Mouse (Mus musculus) CH12.LX (cell line): ENCODE measurements around the gene Tac2. TPM values are rescaled to one million over a fixed set of nuclear protein-coding genes. Genes with fewer than 3 reads are reported as not detected.
"Not testable (repeated sequence)": the region's sequence is repeated elsewhere in the genome, so short reads cannot be mapped to it uniquely, and the experiment has no call there.

Source experiments
- DNase-seq: peaks from one replicate; pipeline ENCODE4 v3.0.0-alpha.2; 2013; ENCODE audit errors: extremely low read depth
- H3K27ac ChIP-seq: 2 replicates; pipeline ENCODE4 v1.5.1; 2012; ENCODE audit warnings: low read depth, mild to moderate bottlenecking, control low read depth, moderate library complexity; ENCODE audit not compliant: insufficient read depth
- H3K27me3 ChIP-seq: replicated peaks from 2 replicates; pipeline ENCODE3; 2012; ENCODE audit warnings: inconsistent platforms
- H3K36me3 ChIP-seq, 2 experiments: replicated peaks in 1 of 2; 2 replicates each; pipeline versions ENCODE3 to v1.6.1; 2012; ENCODE audit warnings: inconsistent platforms in 1 of 2, low read length in 1 of 2, mild to moderate bottlenecking in 1 of 2, mixed read lengths in 1 of 2, moderate library complexity in 1 of 2; ENCODE audit not compliant: control insufficient read depth in 1 of 2, insufficient read depth in 1 of 2
- H3K4me1 ChIP-seq, 2 experiments: 2 replicates each; pipeline ENCODE4 v1.6.1; 2012; ENCODE audit warnings: inconsistent platforms in 1 of 2, moderate library complexity in 1 of 2; ENCODE audit not compliant: insufficient read depth in 2 of 2, control insufficient read depth in 1 of 2
- H3K4me2 ChIP-seq: 2 replicates; pipeline ENCODE4 v1.6.1; 2012; ENCODE audit warnings: low read depth, mild to moderate bottlenecking, control low read depth; ENCODE audit not compliant: poor library complexity, insufficient read depth, severe bottlenecking
- H3K4me3 ChIP-seq, 3 experiments: fragments of 150-350 bp in 1 of 3; sonication (generic) in 1 of 3; replicated peaks in 1 of 3; 2 replicates each; pipeline versions ENCODE3 to v1.5.1; 2011 to 2012; ENCODE audit warnings: low read depth in 2 of 3, low read length in 2 of 3, mild to moderate bottlenecking in 2 of 3, moderate library complexity in 2 of 3, control low read depth in 1 of 3, improper control_type of control experiment in 1 of 3, inconsistent platforms in 1 of 3, mixed read lengths in 1 of 3; ENCODE audit not compliant: poor library complexity in 1 of 3
- H3K79me2 ChIP-seq: replicated peaks from 2 replicates; pipeline ENCODE4 v1.6.1; 2012; ENCODE audit warnings: mild to moderate bottlenecking, moderate library complexity; ENCODE audit not compliant: control insufficient read depth, poor library complexity, insufficient read depth, severe bottlenecking; ENCODE audit errors: extremely low read depth
- H3K9ac ChIP-seq: 2 replicates; pipeline ENCODE4 v1.6.1; 2012; ENCODE audit warnings: low read depth, mild to moderate bottlenecking, control low read depth, moderate library complexity; ENCODE audit not compliant: insufficient read depth
- H3K9me3 ChIP-seq: replicated peaks from 2 replicates; pipeline ENCODE3; 2012; ENCODE audit warnings: low read length, inconsistent platforms, mixed read lengths
- CTCF ChIP-seq, 2 experiments: IDR thresholded peaks in 1 of 2; conservative IDR thresholded peaks in 1 of 2; 2 replicates each; pipeline ENCODE4 v1.5.1; 2011 to 2012; ENCODE audit warnings: low read depth in 2 of 2, low read length in 2 of 2, improper control_type of control experiment in 1 of 2, inconsistent platforms in 1 of 2, mild to moderate bottlenecking in 1 of 2, moderate library complexity in 1 of 2
- ETS1 ChIP-seq: conservative IDR thresholded peaks from 2 replicates; pipeline ENCODE4 v1.6.1; 2012; ENCODE audit warnings: low read depth, mild to moderate bottlenecking, inconsistent platforms, low read length, improper control_type of control experiment, moderate library complexity
- IRF4 ChIP-seq: IDR thresholded peaks from 2 replicates; pipeline ENCODE4 v1.6.1; 2014; ENCODE audit warnings: low read depth, mild to moderate bottlenecking, inconsistent platforms, low read length, improper control_type of control experiment
- JUN ChIP-seq: IDR thresholded peaks from 2 replicates; pipeline ENCODE4 v1.6.1; 2011; ENCODE audit warnings: low read depth, mild to moderate bottlenecking, low read length, improper control_type of control experiment, moderate library complexity; ENCODE audit not compliant: insufficient read depth
- JUND ChIP-seq: conservative IDR thresholded peaks from 2 replicates; pipeline ENCODE4 v1.6.1; 2011; ENCODE audit warnings: low read depth, low read length, improper control_type of control experiment
- MEF2A ChIP-seq: IDR thresholded peaks from 2 replicates; pipeline ENCODE4 v1.6.1; 2014; ENCODE audit warnings: low read depth, mild to moderate bottlenecking, inconsistent platforms, low read length, improper control_type of control experiment, borderline replicate concordance
- PAX5 ChIP-seq: IDR thresholded peaks from 2 replicates; pipeline ENCODE4 v1.6.1; 2012; ENCODE audit warnings: low read length, inconsistent platforms, mixed read lengths
- POLR2A ChIP-seq: IDR thresholded peaks from 2 replicates; pipeline ENCODE4 v1.6.1; 2011; ENCODE audit warnings: low read depth, mild to moderate bottlenecking, improper control_type of control experiment, low read length
- RAD21 ChIP-seq: IDR thresholded peaks from 2 replicates; pipeline ENCODE4 v1.6.1; 2011; ENCODE audit warnings: low read depth, mild to moderate bottlenecking, low read length, improper control_type of control experiment, moderate library complexity
- SMC3 ChIP-seq: IDR thresholded peaks from 2 replicates; pipeline ENCODE4 v1.6.1; 2011; ENCODE audit warnings: low read depth, low read length, improper control_type of control experiment
- ZC3H11A ChIP-seq: IDR thresholded peaks from 2 replicates; pipeline ENCODE4 v1.6.1; 2012; ENCODE audit warnings: low read depth, mild to moderate bottlenecking, inconsistent platforms, low read length, improper control_type of control experiment
- ZKSCAN1 ChIP-seq: IDR thresholded peaks from 2 replicates; pipeline ENCODE4 v1.6.1; 2012; ENCODE audit warnings: low read depth, inconsistent platforms, low read length, improper control_type of control experiment, borderline replicate concordance
- ZMIZ1 ChIP-seq: IDR thresholded peaks from 2 replicates; pipeline ENCODE4 v1.6.1; 2012; ENCODE audit warnings: low read depth, mild to moderate bottlenecking, inconsistent platforms, low read length, improper control_type of control experiment
- ZNF384 ChIP-seq: IDR thresholded peaks from 2 replicates; pipeline ENCODE4 v1.6.1; 2012; ENCODE audit warnings: low read depth, low read length, improper control_type of control experiment, inconsistent platforms
- dilution Hi-C: fragments of 300-500 bp; cut with MboI; formaldehyde crosslinking; loops from 2 replicates; pipeline ENCODE4 v1.14.3; 2020; ENCODE audit warnings: low sequenced_read_pairs; ENCODE audit not compliant: extremely low pct_unique_long_range_greater_than_20kb, extremely low pct_ligation_motif_present
- in situ Hi-C: fragments of 300-500 bp; cut with MboI; formaldehyde crosslinking; loops from 3 replicates; pipeline ENCODE4 v1.14.3; 2019; ENCODE audit warnings: low sequenced_read_pairs, low pct_ligation_motif_present, low pct_unique_long_range_greater_than_20kb, mixed read lengths
- polyA plus RNA-seq: library from polyadenylated mRNA; unstranded; fragments of >175 nt; gene quantifications from 2 replicates; pipeline ENCODE4 v1.2.1, GENCODE M21; 2012; ENCODE audit warnings: low read depth; ENCODE audit not compliant: insufficient read length
- total RNA-seq, 2 experiments: library from RNA; depleted of rRNA; stranded (reverse); fragments of 300-350 nt in 1 of 2; fragments of >200 nt in 1 of 2; gene quantifications; 2 replicates each; pipeline ENCODE4 v1.2.3; 2012 to 2014

The Tac2 gene
- total and polyA plus RNA-seq, 3 experiments: not detected

DNA sequence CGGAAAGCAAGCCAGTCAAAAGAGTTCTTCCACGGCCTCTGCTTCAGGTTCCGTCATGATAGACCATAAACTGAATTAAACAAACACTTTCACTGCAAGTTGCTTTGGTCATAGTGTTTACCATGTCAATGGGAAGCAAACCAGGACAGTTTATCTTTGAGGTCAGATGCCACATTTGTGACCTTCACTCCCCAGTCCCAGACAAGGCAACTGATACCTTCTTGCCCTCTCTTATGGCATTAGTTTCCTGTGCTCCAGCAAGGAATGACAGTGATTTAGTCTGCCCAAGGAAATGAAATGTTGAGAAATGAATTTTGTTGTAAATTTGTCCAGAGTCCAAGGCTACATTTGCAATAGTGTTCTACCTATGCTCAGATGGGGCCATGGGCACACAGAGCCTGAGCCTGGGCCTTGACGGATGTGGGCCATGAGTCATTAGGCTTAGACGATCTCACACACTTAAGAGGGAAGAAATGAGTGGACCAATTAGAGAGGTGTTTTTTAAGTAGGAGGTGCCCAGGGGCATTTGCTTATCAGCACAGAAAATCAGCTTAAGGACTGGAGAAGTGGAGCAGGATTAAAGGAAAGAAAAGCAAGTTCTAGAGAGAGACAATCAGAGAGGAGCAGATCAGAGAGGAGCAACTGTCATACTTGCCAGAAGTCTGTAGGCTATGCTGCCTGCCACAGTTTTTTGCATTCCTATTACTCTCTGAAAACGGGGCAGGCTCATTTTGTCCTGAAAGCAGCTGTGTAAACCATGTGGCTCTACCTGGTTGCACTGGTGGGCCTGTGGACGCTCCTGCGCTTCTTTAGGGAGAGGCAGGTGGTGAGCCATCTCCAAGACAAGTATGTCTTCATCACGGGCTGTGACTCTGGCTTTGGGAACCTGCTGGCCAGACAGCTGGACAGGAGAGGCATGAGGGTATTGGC lies 35.2 kb downstream of the Tac2 start, which contains the start of the genes Rdh1 and Rdh16f1:
TSS of gene Rdh1 (plus strand) at position 541 of the 930 bp plus-strand sequence.
TSS of gene Rdh16f1 (plus strand) at position 607 of the 930 bp plus-strand sequence.
- Histone ChIP-seq H3K4me1 (no peaks in the 10 kb centered on the region), H3K27ac (no peak within 1 kb of the TSS), H3K27me3 (peaks cover 41% of the 10 kb centered on the region), H3K9me3 (peaks cover 7% of the 10 kb centered on the region), H3K4me3 (no peak within 1 kb of the TSS), H3K36me3 (no peaks in the 10 kb centered on the region), H3K9ac (no peak within 1 kb of the TSS), H3K79me2 (no peaks in the 10 kb centered on the region), H3K4me2 (no peak within 1 kb of the TSS)
- no peak for TF ChIP-seq RAD21
- TF ChIP-seq ZMIZ1: no peak
- TF ChIP-seq IRF4: no peak
- no peak for TF ChIP-seq POLR2A
- no peak for TF ChIP-seq MEF2A
- TF ChIP-seq JUND: no peak
- TF ChIP-seq SMC3: no peak
- no peak for TF ChIP-seq JUN
- TF ChIP-seq ZC3H11A: no peak
- no peak for TF ChIP-seq ZNF384
- TF ChIP-seq ZKSCAN1: no peak
- no peak for TF ChIP-seq PAX5
- no peak for TF ChIP-seq ETS1
- TF ChIP-seq CTCF (conservative IDR thresholded peaks at IDR 0.05 in 1 of 2, IDR thresholded peaks at IDR 0.05 in 1 of 2; ENCODE audit: low read depth in 2 of 2, low read length in 2 of 2): no peak
- dilution Hi-C loops: no loop called here
- in situ Hi-C loops: loop anchor here (5.0 kb wide), 1 partner anchor 48 kb away; no protein-coding TSS in a partner anchor
- DNase-seq: no peak

DNA sequence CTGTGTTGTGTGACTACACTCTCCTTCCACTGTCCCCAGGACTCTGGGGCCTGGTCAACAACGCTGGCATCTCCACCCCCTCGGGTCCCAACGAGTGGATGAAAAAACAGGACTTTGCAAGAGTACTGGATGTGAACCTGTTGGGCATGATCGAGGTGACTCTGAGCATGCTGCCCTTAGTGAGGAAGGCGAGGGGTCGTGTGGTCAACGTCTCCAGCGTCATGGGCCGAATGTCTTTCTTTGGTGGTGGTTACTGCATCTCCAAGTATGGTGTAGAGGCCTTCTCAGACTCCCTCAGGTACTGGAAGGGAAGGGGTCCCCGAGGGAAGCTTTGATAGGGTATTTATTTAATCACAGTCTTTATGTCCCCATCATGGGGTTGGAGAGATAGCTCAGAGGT lies 38.6 kb downstream of the Tac2 start:
- H3K4me1 ChIP-seq, H3K27ac ChIP-seq, dilution Hi-C loops, H3K4me3 ChIP-seq, H3K79me2 ChIP-seq, H3K9ac ChIP-seq, DNase-seq, H3K36me3 ChIP-seq, H3K9me3 ChIP-seq, H3K4me2 ChIP-seq: not testable (repeated sequence)
- in situ Hi-C loops: loop anchor here (5.0 kb wide), 1 partner anchor 44 kb away; no protein-coding TSS in a partner anchor
- H3K27me3 ChIP-seq: peaks cover 51% of the 10 kb centered on the region
